Mouse (Mus musculus) heart, postnatal 10 days (tissue): ENCODE measurements around the gene Nol11. TPM values are rescaled to one million over a fixed set of nuclear protein-coding genes. Genes with fewer than 3 reads are reported as not detected.

ENCODE experiments used
- DNase-seq, 2 experiments: peaks; one replicate each; pipeline ENCODE4 v3.0.0; 2021
- intact Hi-C: fragments of 180-260 bp; cut with DNase I; formaldehyde crosslinking; loops from one replicate; pipeline ENCODE4 v1.15.1; 2025
- total RNA-seq, 2 experiments: library from RNA; stranded (reverse); gene quantifications; 2 replicates each; pipeline ENCODE4 v1.2.3; 2021

The Nol11 gene
- 10 to 100 TPM; 21.7 to 24.9 TPM for total RNA-seq

DNA sequence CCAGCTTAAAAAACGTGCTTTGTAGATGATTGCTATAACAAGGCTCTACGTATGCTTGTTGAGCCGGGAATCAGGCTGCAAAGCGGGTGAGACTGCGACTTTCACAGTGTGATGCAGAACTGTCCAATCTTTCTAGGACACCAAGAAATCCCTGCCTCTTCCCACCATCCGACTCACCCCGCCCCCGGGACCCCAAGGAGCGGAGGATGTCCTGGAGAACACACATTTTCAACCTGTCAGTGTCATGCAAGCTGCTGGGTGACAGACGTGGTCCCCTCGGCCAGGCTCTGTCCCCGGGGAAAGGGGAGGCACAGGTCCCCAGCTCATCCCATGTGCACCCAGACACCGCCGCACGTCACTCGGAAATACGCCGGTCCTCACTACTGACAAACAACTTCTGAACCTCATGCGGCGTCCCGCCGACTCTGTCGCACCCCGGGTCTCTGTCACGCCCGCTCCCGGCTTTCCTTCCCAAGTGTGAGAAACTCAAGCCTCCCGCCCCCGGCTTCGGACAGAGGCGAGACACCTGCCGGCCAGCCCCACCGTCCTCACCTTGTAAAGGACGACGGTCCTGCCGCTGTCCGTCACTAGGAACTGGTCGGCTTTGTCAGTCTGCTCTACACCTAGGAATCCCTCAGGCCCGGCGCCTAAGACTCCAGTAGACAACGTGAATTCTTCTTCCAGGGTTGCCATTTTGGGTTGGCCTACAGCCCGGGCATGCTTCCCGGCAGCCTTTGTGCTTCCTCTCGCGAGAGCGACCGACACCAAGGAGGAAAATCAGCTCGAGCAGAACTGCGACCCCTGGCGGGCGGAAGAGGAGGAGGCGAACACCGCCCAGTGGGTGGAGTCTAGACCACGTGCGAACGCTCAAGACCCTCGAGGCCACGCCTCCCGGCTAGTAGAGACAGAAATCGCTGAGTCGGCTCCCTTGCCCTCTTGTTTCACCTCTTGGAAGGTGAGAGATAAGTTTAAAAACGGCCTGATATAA is at the start of gene Nol11:
Nol11 (minus strand) TSS at position 817 of the 988 bp plus-strand sequence.
- DNase-seq, result peak; percentile 99
- intact Hi-C loops, result no loop called here

DNA sequence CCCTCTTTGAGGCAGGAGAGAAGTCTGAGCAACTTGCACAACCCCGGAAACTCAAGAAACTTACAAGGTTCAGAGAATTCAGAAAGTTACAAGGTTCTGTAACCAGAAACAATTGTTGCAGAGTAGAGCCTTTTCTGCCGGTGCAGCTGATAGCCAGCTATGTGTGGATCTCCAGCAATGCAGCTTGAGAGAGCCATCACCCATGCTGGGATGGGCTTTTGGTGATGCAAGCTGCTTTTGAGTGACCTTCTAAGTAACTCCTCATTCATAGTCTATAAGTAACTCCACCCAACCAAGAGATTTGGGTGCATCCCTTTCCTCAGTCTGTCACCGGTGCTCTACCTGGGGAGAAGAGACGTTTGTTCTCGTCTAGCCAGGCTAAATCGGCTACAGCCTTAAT is 49.3 kb upstream of the Nol11 start:
- intact Hi-C loops, result no loop called here
- DNase-seq, result no peak

DNA sequence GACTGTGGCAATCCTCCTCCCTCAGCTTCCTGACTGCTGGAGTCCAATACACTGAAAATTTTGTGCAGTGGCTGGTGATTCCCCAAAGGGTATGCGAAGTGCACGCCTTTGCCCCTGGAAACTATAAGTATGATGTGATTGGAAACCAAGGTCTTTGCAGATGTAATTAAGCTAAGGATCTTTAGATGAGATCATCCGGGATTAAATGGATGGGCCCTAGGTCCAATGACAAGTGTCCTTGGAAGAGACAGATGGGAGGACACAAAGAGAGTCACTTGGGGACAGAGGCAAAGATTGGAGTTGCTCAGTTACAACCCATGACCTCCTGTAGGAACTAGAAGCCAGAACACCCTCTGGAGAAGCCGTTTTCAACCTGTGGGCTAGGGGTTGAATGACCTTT is 48.4 kb upstream of the Nol11 start:
- intact Hi-C loops, result no loop called here
- no peak for DNase-seq

DNA sequence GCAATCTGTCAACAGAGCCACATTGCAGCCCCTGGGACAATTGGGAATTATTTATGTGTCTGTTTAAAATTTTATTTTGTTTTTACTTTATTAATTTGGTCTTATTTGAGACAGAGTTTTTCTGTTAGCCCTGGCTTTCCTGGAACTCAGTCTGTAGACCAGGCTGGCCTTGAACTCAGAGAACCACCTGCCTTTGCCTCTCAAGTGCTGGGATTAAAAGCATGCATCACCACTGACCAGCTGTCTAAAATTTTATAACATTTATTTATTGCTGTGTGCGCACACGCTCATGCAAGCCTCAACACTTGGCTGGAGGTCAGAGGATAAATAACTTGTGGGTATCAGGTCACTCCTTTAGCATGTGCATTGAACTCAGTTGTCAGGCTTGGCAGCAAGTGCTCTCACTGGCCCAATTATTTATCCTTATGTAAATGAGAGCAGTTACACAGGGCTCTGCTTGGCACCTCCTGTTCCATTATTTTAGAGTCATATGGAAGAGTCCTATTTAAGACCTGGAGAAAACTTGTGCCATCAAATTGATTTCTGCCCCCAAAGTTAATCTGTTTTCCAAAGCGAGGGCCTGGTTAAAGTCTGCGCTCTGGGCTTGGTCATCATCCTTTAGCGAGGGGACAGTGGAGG is 44.2 kb upstream of the Nol11 start:
- no peak for DNase-seq
- intact Hi-C loops, result no loop called here

DNA sequence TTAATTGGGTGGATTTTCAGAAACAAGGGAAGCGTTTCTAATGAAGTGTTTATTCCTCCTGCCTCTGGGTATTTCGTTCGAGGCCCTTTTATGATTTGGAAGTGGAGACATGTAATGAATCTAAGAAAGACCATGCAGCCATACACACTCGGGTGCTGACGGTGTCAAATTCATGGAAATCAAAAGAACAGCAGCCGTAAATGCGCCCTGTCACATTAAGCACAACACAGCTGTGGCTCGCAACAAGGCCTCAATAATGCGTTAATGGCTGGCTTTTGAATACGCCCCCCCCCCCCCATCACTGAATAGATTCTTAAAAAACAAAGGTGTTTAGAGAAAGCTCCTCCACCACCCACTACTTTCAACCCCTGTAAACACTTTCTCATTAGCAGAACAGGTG is 40.9 kb upstream of the Nol11 start:
- intact Hi-C loops, result no loop called here
- no peak for DNase-seq

DNA sequence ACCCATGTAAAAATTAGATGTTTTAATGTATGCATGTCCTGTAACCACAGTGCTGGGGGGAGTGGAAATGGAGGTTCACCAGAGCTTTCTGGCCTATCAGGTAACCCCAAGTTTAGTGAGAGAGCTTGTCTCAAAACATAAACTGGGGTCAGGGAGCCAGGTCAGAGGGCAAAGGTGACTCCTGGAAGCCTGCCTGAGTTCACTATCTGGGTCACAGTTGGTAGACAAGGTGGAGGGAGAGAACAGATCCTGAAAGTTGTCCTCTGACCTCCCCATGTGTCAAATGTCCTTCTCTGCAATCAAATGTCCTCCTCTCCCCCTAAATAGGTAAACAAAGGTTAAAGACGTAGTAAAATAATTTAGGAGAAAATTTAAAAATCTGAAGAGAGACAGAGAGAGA is 37.2 kb upstream of the Nol11 start:
- no peak for DNase-seq
- intact Hi-C loops, result no loop called here

DNA sequence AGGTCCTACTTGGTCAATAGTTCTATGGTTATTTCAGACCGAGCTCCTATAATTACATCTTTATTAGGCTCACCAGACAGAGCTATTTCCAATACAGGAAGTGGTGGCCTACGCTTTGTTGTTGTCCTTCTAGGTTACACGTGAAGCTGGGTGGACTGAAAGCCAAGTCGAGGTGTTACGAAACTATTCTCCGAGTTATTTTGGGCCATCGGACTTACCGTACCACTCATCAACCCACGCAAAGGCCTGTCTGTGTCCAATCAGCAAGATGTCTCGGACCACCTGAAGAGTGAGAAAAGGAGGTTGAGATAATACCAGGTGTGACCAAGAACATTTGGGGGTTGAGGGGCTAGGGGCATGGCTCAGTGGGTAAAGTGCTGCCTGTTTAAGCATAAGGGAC is 36.8 kb upstream of the Nol11 start:
- peak; percentile 67 for DNase-seq
- intact Hi-C loops, result no loop called here

DNA sequence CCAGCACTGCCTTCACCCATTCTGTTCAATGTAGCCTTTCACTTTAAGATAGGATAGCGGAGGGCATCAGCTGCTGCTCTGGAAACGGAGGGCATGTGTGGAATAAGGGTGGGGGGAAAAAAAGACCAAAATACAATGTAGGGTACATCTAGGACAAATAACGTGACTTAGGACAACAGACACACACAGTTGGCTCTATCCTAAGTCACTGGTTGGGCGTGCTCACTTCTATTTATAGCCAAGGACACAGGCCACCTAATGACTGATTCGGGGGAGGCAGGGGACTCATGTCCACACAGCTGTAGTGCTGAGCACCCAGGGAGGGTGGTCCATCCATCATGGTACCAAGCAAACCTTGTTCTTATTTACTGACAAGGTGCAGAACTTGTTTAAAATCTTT is 36.1 kb upstream of the Nol11 start:
- intact Hi-C loops, result no loop called here
- DNase-seq, result peak; percentile 53 to 63

DNA sequence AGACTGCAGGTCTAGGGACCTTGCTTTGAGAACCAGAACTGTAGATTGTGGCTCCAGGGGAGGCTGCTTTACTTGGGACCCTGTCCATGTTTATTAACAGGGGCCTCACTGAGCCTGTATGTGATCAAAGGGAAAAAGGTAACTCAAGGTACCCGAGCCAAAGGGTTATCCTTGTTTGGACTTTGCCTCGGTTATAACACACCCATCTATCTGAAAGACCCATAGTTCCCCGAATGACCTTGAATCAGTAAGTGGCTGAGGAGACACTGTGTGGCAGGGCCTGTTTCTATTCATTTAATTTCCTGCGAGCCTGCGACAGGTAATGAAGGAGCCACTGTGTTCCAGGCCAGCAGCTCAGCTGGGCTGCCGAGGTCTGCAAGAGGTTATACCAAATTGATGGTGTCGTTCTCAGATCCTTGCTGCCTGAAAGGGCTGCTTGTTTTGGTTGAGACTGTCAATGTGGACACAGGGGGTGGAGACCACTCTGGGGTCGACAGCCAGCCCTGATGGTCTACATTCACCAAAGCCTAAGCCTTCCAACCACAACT is 34.6 kb upstream of the Nol11 start:
- intact Hi-C loops, result no loop called here

DNA sequence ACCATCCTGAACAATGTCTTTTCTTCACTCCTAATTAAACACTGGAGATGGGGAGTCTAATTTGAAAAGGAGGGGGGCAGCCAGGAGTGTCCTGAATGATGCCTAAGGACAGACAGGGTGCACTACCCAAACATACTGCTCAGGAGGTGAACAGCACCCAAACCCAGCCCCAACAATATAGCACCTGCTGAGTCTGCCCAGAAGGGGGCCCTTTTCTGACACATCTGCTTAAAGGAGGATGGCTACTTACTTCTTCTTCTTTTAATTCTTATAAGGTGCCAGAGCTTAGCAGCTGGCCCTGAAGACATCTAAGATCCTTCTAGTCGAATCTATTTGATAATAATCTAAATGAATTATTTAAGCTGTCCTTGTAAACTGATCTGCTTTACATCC is 34.0 kb upstream of the Nol11 start:
- intact Hi-C loops, result no loop called here
- DNase-seq, result no peak

More for the DNA sequence above, 34.6 kb upstream of the Nol11 start:
- DNase-seq, result no peak

DNA sequence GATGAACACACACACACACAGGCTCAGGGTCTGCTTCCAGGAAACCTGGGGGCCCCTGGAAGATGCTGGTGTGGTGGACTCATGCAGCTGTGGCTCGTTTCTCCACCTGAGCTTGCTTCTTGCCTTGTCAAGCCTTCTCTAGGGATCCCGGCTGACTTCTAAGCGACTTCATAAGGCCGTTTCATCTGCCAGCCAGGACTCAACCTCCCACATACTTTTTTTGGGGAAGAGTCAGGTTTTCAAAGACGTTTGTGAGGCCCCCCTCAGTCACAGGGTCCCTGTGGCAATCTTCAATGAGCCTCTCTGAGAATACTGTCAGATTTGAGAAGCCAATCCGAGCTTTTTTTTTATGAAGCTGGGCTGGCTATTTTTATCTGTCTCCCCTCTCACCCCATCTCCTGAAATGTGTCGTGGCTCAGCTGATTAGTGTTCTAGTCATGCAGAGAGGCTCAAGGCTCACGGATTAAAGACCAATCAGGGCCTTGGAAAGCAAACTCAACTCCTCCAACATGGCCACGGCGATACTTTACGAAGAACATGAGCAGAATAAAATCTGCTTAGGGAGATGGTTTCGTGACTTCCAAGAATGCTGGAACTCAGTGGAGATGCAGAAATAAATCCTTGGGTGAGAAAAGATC is 33.5 kb upstream of the Nol11 start:
- DNase-seq, result no peak
- intact Hi-C loops, result no loop called here

DNA sequence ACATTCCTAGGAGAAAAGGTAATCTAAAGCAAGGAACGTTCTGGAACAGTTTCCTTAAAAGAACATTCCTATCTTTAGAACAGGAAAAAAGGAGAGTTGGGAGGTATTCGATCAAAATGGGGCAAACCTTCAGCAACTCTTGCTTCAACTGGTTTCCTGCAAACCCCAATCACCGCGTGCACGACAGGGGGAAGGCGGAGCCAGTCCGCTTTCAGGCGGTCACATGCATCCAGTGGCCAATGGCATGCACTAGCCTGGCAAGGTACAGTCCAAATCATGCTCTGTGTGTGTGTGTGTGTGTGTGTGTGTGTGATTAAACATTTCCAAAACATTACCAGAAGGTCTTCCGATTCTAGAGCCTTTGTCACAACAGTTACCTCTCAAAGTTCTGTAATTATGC is 25.9 kb upstream of the Nol11 start:
- DNase-seq, result no peak
- intact Hi-C loops, result loop anchor here (5.0 kb wide), 2 partner anchors 52 to 177 kb away; no protein-coding TSS in a partner anchor

DNA sequence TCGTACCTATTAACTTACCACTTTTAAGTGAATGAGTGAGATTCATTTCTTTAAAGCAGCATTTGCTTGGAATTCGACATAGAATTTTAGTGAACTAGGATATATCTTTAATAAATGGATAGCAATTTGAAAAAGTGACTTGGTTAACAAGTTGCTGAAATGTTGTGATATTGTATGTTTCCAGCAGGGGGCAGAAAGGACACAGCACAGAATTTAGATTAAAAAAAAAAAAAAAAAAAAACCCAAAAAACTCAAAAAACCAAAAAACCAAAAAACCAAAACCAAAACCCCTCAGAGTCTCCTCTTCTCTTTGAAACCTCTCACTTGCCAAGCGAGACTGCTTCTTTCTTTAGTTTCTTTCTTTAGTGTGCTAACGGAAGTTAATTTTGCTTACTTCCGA is 24.6 kb upstream of the Nol11 start:
- intact Hi-C loops, result loop anchor here (1.0 kb wide), 1 partner anchor 257 kb away; the partner anchor contains the start of gene Pitpnc1
- peak in 1 of 2 experiments; percentile 58 for DNase-seq

DNA sequence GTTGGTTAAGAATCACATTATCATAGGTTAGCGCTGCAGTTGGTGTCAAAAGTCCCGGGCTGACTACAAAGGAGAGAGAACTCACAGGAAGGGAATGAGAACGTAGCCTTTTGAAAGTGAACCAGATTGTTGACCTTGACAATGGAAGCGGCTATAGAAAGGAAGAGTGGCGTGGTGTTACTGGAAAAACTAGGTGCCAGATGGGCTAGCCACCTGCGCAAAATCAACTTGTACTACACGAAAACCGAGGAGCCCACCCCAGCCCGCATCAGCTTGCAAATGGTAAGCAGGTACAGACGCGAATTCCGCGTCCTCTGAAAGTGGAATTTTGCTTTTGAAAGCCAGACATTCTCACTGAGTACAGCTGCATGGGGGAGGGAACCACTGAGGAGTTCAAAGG is 20.6 kb upstream of the Nol11 start:
- intact Hi-C loops, result no loop called here
- DNase-seq, result no peak

DNA sequence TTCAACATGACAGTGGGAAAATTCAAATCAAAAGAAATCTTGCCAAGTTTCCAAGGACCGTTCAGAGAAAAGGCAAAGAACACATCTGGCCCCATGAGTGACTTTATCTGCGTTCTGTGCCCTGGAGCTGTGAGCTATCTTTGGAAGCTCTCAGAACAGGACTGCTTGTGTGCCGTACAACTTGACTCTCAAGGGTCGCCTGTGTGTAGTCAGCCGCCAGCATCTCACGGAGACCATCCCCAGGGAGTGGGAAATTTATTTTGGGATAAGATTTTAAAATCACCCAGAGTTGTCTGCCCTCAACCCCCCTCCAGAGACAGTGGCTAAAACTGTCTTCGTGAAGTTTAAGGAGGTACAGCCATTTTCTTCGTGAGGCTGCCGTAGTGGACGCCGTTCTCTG is 12.6 kb upstream of the Nol11 start:
- DNase-seq, result peak; percentile 37
- intact Hi-C loops, result no loop called here

DNA sequence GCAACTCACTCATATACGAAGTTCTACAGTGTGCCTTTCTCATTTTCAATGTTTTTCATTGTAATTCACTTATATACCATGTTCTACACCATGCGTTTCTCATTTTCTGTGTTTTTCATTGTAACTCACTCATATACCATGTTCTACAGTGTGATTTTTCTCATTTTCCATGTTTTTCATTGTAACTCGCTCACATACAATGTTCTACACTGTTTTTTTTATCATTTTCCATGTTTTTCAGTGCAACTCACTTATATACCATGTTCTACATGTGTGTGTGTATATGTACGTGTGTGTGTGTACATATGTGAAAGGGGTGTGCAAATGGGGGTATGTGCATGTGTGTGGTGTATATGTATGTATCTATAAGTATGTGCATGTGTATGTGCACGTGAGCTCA is 10.1 kb upstream of the Nol11 start:
- no peak for DNase-seq

DNA sequence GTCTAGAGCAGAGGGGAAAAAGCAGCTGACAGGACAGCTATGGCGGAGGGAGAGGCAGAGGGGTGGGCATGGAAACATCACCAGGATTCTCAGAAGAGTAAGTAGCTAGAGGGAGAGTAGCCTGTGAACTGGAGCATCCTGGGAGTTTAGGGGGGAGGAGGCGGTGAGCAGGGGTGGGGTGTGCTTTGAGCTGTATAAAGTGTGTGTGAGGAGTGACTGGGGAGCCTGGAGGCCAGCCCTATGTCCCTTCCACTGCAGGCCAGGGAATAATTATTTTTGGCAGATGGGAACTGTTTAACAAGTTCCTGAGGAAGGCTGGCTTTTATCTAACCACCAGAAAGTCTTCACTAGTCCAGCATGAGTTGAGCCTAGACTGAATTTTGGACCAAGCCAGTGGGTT is 6.2 kb upstream of the Nol11 start:
- DNase-seq, result peak; percentile 23 to 29
- intact Hi-C loops, result no loop called here

More for the DNA sequence above, 10.1 kb upstream of the Nol11 start:
- intact Hi-C loops, result no loop called here

DNA sequence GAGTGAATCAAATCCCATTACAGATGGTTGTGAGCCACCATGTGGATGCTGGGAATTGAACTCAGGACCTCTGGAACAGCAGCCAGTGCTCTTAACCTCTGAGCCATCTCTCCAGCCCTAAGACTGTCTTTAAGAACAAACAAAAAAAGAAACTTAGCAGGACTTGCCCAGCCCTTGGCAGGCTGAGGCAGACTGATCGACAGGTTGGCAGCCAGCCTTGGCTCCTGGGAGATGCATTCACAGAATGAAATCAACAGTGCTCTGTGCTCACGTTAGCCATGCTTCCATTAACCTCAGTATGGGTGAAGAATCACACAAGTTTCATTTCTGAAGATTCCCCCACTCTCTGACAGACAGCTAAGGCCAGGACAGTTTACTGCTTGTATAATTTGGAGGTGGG is 1.2 kb upstream of the Nol11 start:
- intact Hi-C loops, result no loop called here
- DNase-seq, result peak; percentile 41 to 47

DNA sequence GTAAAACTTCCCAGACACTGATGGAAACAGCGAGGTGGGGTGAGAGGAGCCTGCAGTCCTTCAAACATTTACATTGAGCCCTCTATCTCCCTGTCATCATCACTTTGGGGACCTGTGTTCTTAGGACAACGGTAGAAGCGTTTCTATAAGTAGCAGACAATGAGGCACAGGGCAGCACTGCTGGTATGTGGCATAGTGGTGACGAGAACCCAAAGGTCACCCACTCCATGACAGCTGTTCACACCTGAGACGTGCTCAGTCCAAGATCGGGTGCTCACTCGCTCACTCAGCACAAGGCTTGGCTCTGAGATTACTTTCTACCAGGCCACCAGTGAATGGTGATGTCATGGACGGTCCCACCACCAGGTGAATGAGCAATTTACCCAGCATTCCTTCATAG is 5.4 kb downstream of the Nol11 start:
- no peak for DNase-seq
- intact Hi-C loops, result no loop called here

DNA sequence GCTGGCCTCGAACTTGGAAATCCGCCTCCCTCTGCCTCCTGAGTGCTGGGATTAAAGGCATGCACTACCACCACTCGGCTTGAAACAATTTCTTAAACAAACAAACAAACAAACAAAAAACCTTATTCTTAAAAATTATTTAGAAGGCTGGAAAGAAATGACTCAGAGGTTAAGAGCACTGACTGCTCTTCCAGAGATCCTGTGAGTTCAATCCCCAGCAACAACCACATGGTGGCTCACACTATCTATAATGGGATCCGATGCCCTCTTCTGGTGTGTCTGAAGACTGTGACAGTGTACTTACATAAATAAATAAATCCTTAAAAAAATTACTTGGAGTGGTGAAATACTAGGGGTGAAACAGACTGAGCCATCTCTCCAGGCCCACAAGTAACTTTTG is 28.0 kb downstream of the Nol11 start:
- DNase-seq, result no peak
- intact Hi-C loops, result no loop called here

DNA sequence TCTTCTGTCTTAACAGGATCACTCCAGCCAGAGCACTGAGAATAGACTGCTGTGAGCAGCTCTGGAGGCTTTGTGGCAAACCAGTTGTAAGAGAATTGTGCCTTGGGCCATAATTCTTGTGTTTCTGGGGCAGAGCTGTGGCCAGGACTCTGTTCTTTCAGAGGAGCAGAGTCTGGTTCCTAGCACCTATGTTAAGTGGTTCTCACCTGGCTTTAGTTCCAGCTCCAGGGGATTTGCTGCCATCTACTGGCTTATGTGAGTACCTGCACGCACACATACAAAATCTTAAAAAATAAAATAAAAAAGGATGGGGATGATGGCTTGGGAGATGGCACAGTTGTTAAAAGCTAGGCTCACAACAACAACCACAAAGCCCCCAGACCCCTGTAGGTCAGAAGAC is 30.1 kb downstream of the Nol11 start:
- intact Hi-C loops, result loop anchor here (5.0 kb wide), 1 partner anchor 97 kb away; no protein-coding TSS in a partner anchor
- peak in 1 of 2 experiments; percentile 21 for DNase-seq
